Mouse (Mus musculus): ENCODE data around the gene Ces1f. TPM values are rescaled to one million over a fixed set of nuclear protein-coding genes. Genes with fewer than 3 reads are reported as not detected.

The Ces1f gene
- not detected in 2 replicates for polyA plus RNA-seq (2015; fragmentation: Nextera tagmentation; extraction: Ambion mirVana)

GRCm38 (mm10) chr8:93279556-93279955, at the start of gene Ces1f:
TSS of gene Ces1f (minus strand) at chr8:93279747.

DNA sequence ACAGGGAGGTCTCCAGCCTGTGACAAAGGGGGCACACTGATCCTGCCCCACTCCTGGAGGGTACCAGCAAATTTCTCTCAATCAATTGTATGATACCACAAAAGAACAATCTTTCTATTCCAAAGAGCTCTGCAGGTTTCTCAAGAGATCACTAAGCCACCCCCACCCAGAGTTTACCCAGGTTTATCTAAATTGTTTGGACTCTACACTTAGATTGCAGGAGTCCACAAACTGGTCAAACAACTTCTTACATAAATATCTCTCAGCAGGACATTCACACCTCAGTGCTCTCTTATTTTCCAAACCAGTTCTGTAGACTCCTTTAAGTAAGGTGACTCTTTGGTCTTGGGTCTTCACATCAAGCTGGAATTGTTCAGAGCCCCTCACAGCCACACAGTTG, 50.1 kb downstream of the Ces1f start, which contains the start of gene Ces1e:
Gene Ces1e, minus strand, starts transcription at position 174 of the 400 bp plus-strand sequence.

Other genes starting within 250 kb of the Ces1f start
- gene Ces1a, start 231.6 kb downstream of the Ces1f start, polyA plus RNA-seq (2015; fragmentation: Nextera tagmentation; extraction: Ambion mirVana): not detected in 2 replicates
- gene Ces1b, start 199.7 kb downstream of the Ces1f start, polyA plus RNA-seq (2015; fragmentation: Nextera tagmentation; extraction: Ambion mirVana): not detected in 2 replicates
- gene Ces1c, start 148.5 kb downstream of the Ces1f start, polyA plus RNA-seq (2015; fragmentation: Nextera tagmentation; extraction: Ambion mirVana): 0.29 TPM in 1 of 2 replicates, not detected in the other
- 0.21 and 0.28 TPM in 2 replicates for gene Ces1d, start 81.9 kb downstream of the Ces1f start, polyA plus RNA-seq (2015; fragmentation: Nextera tagmentation; extraction: Ambion mirVana)
- gene Ces1e, start 50.1 kb downstream of the Ces1f start, polyA plus RNA-seq (2015; fragmentation: Nextera tagmentation; extraction: Ambion mirVana): 0.06 and 0.11 TPM in 2 replicates
- gene Ces1g, start 57.6 kb upstream of the Ces1f start, polyA plus RNA-seq (2015; fragmentation: Nextera tagmentation; extraction: Ambion mirVana): 0.08 TPM in 1 of 2 replicates, not detected in the other
- not detected in 2 replicates for gene Ces1h, start 100.0 kb upstream of the Ces1f start, polyA plus RNA-seq (2015; fragmentation: Nextera tagmentation; extraction: Ambion mirVana)

Measured in urinary bladder, postnatal 0 days (tissue).